Mouse (Mus musculus): ENCODE measurements around the gene Cdkal1. TPM values are rescaled to one million over a fixed set of nuclear protein-coding genes. Genes with fewer than 3 reads are reported as not detected.

Gene Cdkal1
- polyA plus RNA-seq, 1 experiment, result 5.6 TPM

Other genes starting within 250 kb of the Cdkal1 start
- gene E2f3, start 130.4 kb upstream of the Cdkal1 start, polyA plus RNA-seq (2012; fragmentation: generic; extraction: Trizol), result 5.6 TPM

Measured in myocyte (in vitro differentiated cells).